Mouse (Mus musculus) E14TG2a.4 (cell line): ENCODE data around the gene Gtf2h3.

Experiments
- H3K27me3 ChIP-seq: 2 replicates; pipeline ENCODE4 v1.6.1; 2014; ENCODE audit warnings: low read length, control low read depth; ENCODE audit not compliant: insufficient read depth
- H3K36me3 ChIP-seq: 2 replicates; pipeline ENCODE4 v1.6.1; 2014; ENCODE audit warnings: low read length, control low read depth; ENCODE audit not compliant: insufficient read depth
- H3K4me1 ChIP-seq: replicated peaks from 2 replicates; pipeline ENCODE4 v1.6.1; 2014; ENCODE audit warnings: low read depth, low read length, control low read depth
- H3K4me3 ChIP-seq: replicated peaks from 2 replicates; pipeline ENCODE4 v1.5.1; 2014; ENCODE audit warnings: mild to moderate bottlenecking, low read length
- H3K9me3 ChIP-seq: 2 replicates; pipeline ENCODE4 v1.6.1; 2014; ENCODE audit warnings: low read length, control low read depth
- CTCF ChIP-seq: conservative IDR thresholded peaks from 2 replicates; pipeline ENCODE4 v1.5.1; 2014; ENCODE audit warnings: low read length
- NANOG ChIP-seq: IDR thresholded peaks from 2 replicates; pipeline ENCODE4 v1.6.1; 2014; ENCODE audit warnings: borderline replicate concordance, low read length, mixed read lengths
- POU5F1 ChIP-seq: IDR thresholded peaks from 2 replicates; pipeline ENCODE4 v1.6.1; 2014; ENCODE audit warnings: low read length, borderline replicate concordance

Gtf2h3 gene

GRCm38 (mm10) chr5:124637836-124638235 lies 58.9 kb downstream of the Gtf2h3 start:
- H3K36me3 ChIP-seq: peaks cover 74% of the 10 kb centered on the region
- TF ChIP-seq CTCF (no peak), POU5F1 (no peak), NANOG (no peak)

More at GRCm38 (mm10) chr5:124637836-124638235, 58.9 kb downstream of the Gtf2h3 start:
- Histone ChIP-seq H3K4me3 (no peak overlapping the region), H3K27me3 (no peaks in the 10 kb centered on the region), H3K9me3 (no peaks in the 10 kb centered on the region), H3K4me1 (peaks cover 27% of the 10 kb centered on the region)
